Mouse (Mus musculus) spleen, adult 2 months (tissue): ENCODE measurements around the gene Sox13.

Experiments
- CTCF ChIP-seq: fragments of 200-500 bp; IDR thresholded peaks from 2 replicates; pipeline ENCODE4 v1.5.1; 2011; ENCODE audit warnings: mild to moderate bottlenecking, inconsistent platforms; ENCODE audit not compliant: insufficient read depth, insufficient read length, insufficient replicate concordance; ENCODE audit errors: extremely low read depth
- POLR2A ChIP-seq: fragments of 200-500 bp; IDR thresholded peaks from 2 replicates; pipeline ENCODE4 v1.6.1; 2011; ENCODE audit warnings: low read depth, low read length, inconsistent platforms

DNA sequence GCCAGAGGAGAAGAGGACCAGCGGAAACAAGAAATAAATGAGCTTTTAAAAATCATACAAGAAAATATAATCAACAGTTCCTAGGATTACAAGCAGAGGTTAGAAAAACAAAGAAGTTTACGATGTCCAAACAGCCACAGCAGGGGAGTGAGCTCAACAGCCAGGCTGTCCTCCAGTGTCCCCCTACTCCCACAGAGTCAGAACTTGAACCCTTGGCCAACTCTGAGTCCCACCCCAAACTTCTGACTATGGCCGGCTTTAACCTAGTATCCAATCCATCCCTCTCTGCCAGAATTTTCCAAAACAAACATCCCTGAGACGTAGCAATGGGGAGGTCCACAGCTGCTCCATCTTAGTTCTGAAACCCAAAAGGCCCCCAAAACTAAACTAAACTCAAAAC, 45.0 kb upstream of the Sox13 start:
- TF ChIP-seq CTCF = no peak
- no peak for TF ChIP-seq POLR2A
